Mouse (Mus musculus) brain, embryonic 14.5 days (tissue): ENCODE measurements around the gene Olfr411.

ENCODE experiments used
- CTCF ChIP-seq: fragments of 200-500 bp; IDR thresholded peaks from 2 replicates; pipeline ENCODE4 v1.5.1; 2012; ENCODE audit warnings: inconsistent platforms, mild to moderate bottlenecking, moderate library complexity, borderline replicate concordance; ENCODE audit not compliant: insufficient read depth, insufficient read length; ENCODE audit errors: extremely low read depth
- POLR2A ChIP-seq: fragments of 200-500 bp; IDR thresholded peaks from 2 replicates; pipeline ENCODE4 v1.6.1; 2012; ENCODE audit warnings: mild to moderate bottlenecking, inconsistent platforms, borderline replicate concordance; ENCODE audit not compliant: poor library complexity, insufficient read depth, insufficient read length, severe bottlenecking; ENCODE audit errors: extremely low read depth

GRCm38 (mm10) chr11:74379166-74379873 is 26.9 kb upstream of the Olfr411 start:
- TF ChIP-seq CTCF (no peak), POLR2A (no peak)
